Mouse (Mus musculus) megakaryocyte, embryonic 14.5 days (primary cell): ENCODE data around the gene Ccnt1.

ENCODE experiments used
- FLI1 ChIP-seq: IDR thresholded peaks from 2 replicates; pipeline ENCODE4 v1.6.1; 2012; ENCODE audit warnings: low read length, inconsistent platforms, mixed read lengths
- GATA1 ChIP-seq: IDR thresholded peaks from 3 replicates; pipeline ENCODE4 v1.6.1; 2012; ENCODE audit warnings: mixed read lengths, low read length, inconsistent platforms, borderline replicate concordance

- no peak for TF ChIP-seq GATA1
- TF ChIP-seq FLI1 = no peak
Observed at GRCm38 (mm10) chr15:98533881-98534627, 36.7 kb downstream of the Ccnt1 start, which contains the start of gene Kansl2.
